Mouse (Mus musculus) olfactory bulb, adult 2 months (tissue): Measurements from ENCODE around the gene Xylt1.

ENCODE experiments used
- CTCF ChIP-seq: fragments of 200-500 bp; IDR thresholded peaks from 2 replicates; pipeline ENCODE4 v1.5.1; 2012; ENCODE audit warnings: low read depth, mild to moderate bottlenecking, low read length, moderate library complexity; ENCODE audit not compliant: insufficient read depth
- POLR2A ChIP-seq: fragments of 200-500 bp; IDR thresholded peaks from 2 replicates; pipeline ENCODE4 v1.6.1; 2012; ENCODE audit warnings: mild to moderate bottlenecking, low read depth, low read length, moderate library complexity; ENCODE audit not compliant: insufficient read depth

DNA sequence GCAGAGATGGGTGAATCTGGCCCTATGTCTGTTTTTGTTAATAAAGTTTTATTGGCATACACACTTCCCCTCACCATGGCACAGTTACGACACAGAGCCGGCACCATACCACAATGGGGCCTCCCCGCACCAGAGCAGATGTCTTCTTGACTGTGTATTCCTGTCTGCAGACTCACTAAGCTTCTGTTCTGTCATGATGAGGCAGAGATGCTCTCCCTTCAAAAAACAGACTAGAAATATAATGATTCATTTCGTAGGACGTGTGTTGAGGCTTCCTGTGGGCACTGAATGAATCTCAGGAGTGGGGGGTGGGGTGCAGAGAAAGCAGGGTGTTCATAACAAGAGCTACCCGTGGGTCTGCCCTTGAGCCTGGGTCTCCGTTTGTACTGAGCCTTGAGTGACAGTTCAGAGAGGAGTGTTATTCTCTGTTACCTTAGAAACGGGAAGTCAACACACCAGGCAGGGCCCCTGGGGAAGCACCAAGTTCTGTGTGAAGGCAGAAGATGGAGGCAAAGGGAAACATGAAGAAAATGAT is 48.0 kb downstream of the Xylt1 start:
- TF ChIP-seq POLR2A (no peak), CTCF (no peak)
